In the genomic region with DNA sequence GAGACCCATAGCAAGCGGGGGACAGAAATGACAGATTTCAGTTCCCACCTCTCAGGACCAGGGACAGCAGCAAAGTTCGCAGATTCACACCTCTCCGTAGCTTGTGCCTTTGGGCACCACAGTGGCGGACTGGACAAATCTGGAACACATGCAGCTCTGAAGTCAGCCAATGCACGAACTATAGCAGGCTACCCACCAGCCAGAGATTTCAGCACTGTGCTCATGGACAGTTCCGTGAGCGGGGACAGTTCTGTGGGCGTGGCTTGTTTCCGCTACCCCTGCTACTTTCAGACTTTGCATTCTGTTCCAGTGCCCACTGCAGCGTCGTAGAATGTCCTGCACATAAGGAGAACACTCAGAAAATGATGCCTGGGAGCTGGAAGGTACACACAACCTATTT, we compare ENCODE assay signal across 9 mouse cellular contexts. TPM values are rescaled to one million over a fixed set of nuclear protein-coding genes. Genes with fewer than 3 reads are reported as not detected.
A peak's percentile ranks its signal among the peaks of the same experiment; 100 is the strongest.
DNase-seq lines count a peak whose midpoint lies in the region.
"Had no signal": no experiment of that assay in that cellular context is flagged by ENCODE, and none has a peak within 500 bp of the region (broad histone marks: within the 10 kb centered on the region; RNA-seq: fewer than 3 reads in every experiment).

No protein-coding gene starts in this region.

- DNase-seq in gastrocnemius, postnatal 10 days: peak; percentile 53
- DNase-seq in gastrocnemius, adult 8-10 months (ENCODE audit: low spot score in 2 of 2): no peak
- peak; percentile 32 for DNase-seq in right cerebral cortex, postnatal 4 days
- no peak for DNase-seq in right cerebral cortex, postnatal 10 days (ENCODE audit: low spot score in 2 of 2)
- peak; percentile 83 for DNase-seq in kidney, postnatal 10 days
- peak; percentile 73 for DNase-seq in retina, embryonic 14.5 days (ENCODE audit: low spot score)
- no peak for DNase-seq in MN1 (ENCODE audit: low spot score)
- no peak for DNase-seq in cerebellum, adult 8-10 months
- DNase-seq: B cell, adult 2 months had no signal

RNA-seq across cellular contexts. Expression of gene A430005L14Rik, which starts 49.5 kb away (rescaled TPM):
- 10 to 100 TPM in 1 of 2 experiments, 1 to 10 TPM in 1; 9.5 to 14.6 TPM for total RNA-seq in gastrocnemius, postnatal 10 days (2021)
- total RNA-seq in gastrocnemius, adult 8-10 months (2022): 10 to 100 TPM; 17.1 to 20.3 (median 18.1) TPM

Comparison
In these comparisons a context has a peak if more than half of its experiments do, and no peak if none do; other contexts are left out.
1. DNase-seq: peak in gastrocnemius, postnatal 10 days (single experiment), right cerebral cortex, postnatal 4 days (single experiment), kidney, postnatal 10 days (single experiment) and retina, embryonic 14.5 days (single experiment); none in gastrocnemius, adult 8-10 months (0 of 2), right cerebral cortex, postnatal 10 days (0 of 2), MN1 (single experiment) and cerebellum, adult 8-10 months (single experiment).